Mouse (Mus musculus): ENCODE results near the gene Rarg. TPM values are rescaled to one million over a fixed set of nuclear protein-coding genes. Genes with fewer than 3 reads are reported as not detected.

The Rarg gene
- total and polyA plus RNA-seq, 3 experiments = 0.39 to 5.8 TPM; not detected in 1

- peaks cover 22 to 42% of the 10 kb centered on the region in 2 experiments for H3K4me1 ChIP-seq (ENCODE audit: control insufficient read depth in 1 of 2, insufficient read depth in 2 of 2, low read length in 2 of 2)
- H3K4me3 ChIP-seq (ENCODE audit: control insufficient read depth in 1 of 2, insufficient read depth in 1 of 2, low read depth in 2 of 2, low read length in 2 of 2) = peak within 1 kb of the TSS; percentile 25 to 35
- peak within 1 kb of the TSS; percentile 37 for H3K27ac ChIP-seq (ENCODE audit: control insufficient read depth, low read depth, low read length)
- peaks cover 0 to 24% of the 10 kb centered on the region in 2 experiments; a peak in 2 of 4 replicates for H3K36me3 ChIP-seq (ENCODE audit: control insufficient read depth in 1 of 2, insufficient read depth in 2 of 2, low read length in 2 of 2)
- H3K79me2 ChIP-seq (ENCODE audit: control insufficient read depth, insufficient read depth, low read length, poor library complexity) = no peaks in the 10 kb centered on the region
- peak; percentile 84 for TF ChIP-seq TAL1 (IDR thresholded peaks at IDR 0.05; ENCODE audit: low read length)
- TF ChIP-seq ZC3H11A (IDR thresholded peaks at IDR 0.05; ENCODE audit: low read depth, low read length) = 0 out of 2 replicates have a peak, but pooled peaks have one; percentile 5
- no peak for TF ChIP-seq MEF2A (IDR thresholded peaks at IDR 0.05; ENCODE audit: extremely low read depth, insufficient replicate concordance, low read depth, low read length, poor library complexity, severe bottlenecking)
- TF ChIP-seq TCF12 (IDR thresholded peaks at IDR 0.05; ENCODE audit: low read depth, low read length) = peak; percentile 91
- TF ChIP-seq MAZ (IDR thresholded peaks at IDR 0.05; ENCODE audit: low read depth, low read length) = peak; percentile 99
- 0 out of 2 replicates have a peak, but pooled peaks have one; percentile 27 for TF ChIP-seq JUND (IDR thresholded peaks at IDR 0.05; ENCODE audit: low read depth, low read length)
- TF ChIP-seq POLR2A (IDR thresholded peaks at IDR 0.05; ENCODE audit: control insufficient read depth in 1 of 2, insufficient read depth in 1 of 2, low read depth in 1 of 2, low read length in 2 of 2, poor library complexity in 1 of 2) = peak; percentile 20 to 23; a peak in 1 of 4 replicates
- TF ChIP-seq ETS1 (IDR thresholded peaks at IDR 0.05; ENCODE audit: low read depth, low read length) = peak; percentile 79
- TF ChIP-seq MXI1 (IDR thresholded peaks at IDR 0.05; ENCODE audit: low read depth, low read length) = peak; percentile 26; the same call in 1 of the 2 replicates
- 0 out of 2 replicates have a peak, but pooled peaks have one; percentile 7 for TF ChIP-seq MYB (IDR thresholded peaks at IDR 0.05; ENCODE audit: low read depth, low read length)
- TF ChIP-seq ELF1 (IDR thresholded peaks at IDR 0.05; ENCODE audit: low read depth, low read length) = peak; percentile 73; the same call in 1 of the 2 replicates
- TF ChIP-seq POLR2AphosphoS5 (IDR thresholded peaks at IDR 0.05; ENCODE audit: borderline replicate concordance, low read depth, low read length) = no peak
- TF ChIP-seq CHD2 (IDR thresholded peaks at IDR 0.05; ENCODE audit: low read length) = peak; percentile 17; the same call in 1 of the 2 replicates
- TF ChIP-seq SIN3A (IDR thresholded peaks at IDR 0.05; ENCODE audit: low read length) = peak; percentile 71
- TF ChIP-seq EP300 (IDR thresholded peaks at IDR 0.05; ENCODE audit: low read depth in 1 of 2, low read length in 2 of 2) = peak; percentile 90
- TF ChIP-seq MAX (IDR thresholded peaks at IDR 0.05; ENCODE audit: low read length) = 0 out of 2 replicates have a peak, but pooled peaks have one; percentile 14
- TF ChIP-seq GABPA (IDR thresholded peaks at IDR 0.05; ENCODE audit: low read depth, low read length) = no peak
- TF ChIP-seq TBP (IDR thresholded peaks at IDR 0.05; ENCODE audit: low read depth, low read length) = peak; percentile 43; the same call in 1 of the 2 replicates
- peak; percentile 9; the same call in 1 of the 2 replicates for TF ChIP-seq CHD1 (IDR thresholded peaks at IDR 0.05; ENCODE audit: low read depth, low read length)
- no peak for TF ChIP-seq ZKSCAN1 (IDR thresholded peaks at IDR 0.05; ENCODE audit: low read depth, low read length)
- peak; percentile 81; the same call in 1 of the 2 replicates for TF ChIP-seq ZMIZ1 (IDR thresholded peaks at IDR 0.05; ENCODE audit: low read depth, low read length)
- TF ChIP-seq BHLHE40 (IDR thresholded peaks at IDR 0.05; ENCODE audit: borderline replicate concordance, low read depth, low read length) = no peak
- TF ChIP-seq ZNF384 (IDR thresholded peaks at IDR 0.05; ENCODE audit: low read depth, low read length) = peak; percentile 41; the same call in 1 of the 2 replicates
- TF ChIP-seq RAD21 (IDR thresholded peaks at IDR 0.05; ENCODE audit: low read depth, low read length) = no peak
- peak; percentile 83 for TF ChIP-seq GATA1 (IDR thresholded peaks at IDR 0.05; ENCODE audit: low read depth, low read length)
- 0 out of 6 replicates have a peak, but pooled peaks of 1 of the 3 experiments have one; percentile 2 for TF ChIP-seq CTCF (IDR thresholded peaks at IDR 0.05 in 2 of 3, conservative IDR thresholded peaks at IDR 0.05 in 1 of 3; ENCODE audit: control insufficient read depth in 1 of 3, insufficient read depth in 1 of 3, low read depth in 2 of 3, low read length in 3 of 3, poor library complexity in 1 of 3, severe bottlenecking in 1 of 3)
- peak; percentile 64 for TF ChIP-seq RCOR1 (IDR thresholded peaks at IDR 0.05; ENCODE audit: low read depth, low read length)
- 0 out of 2 replicates have a peak, but pooled peaks have one; percentile 61 for TF ChIP-seq MYC (IDR thresholded peaks at IDR 0.05; ENCODE audit: low read depth, low read length)
- TF ChIP-seq E2F4 (IDR thresholded peaks at IDR 0.05; ENCODE audit: borderline replicate concordance, low read depth, low read length) = no peak
- no peaks in the 10 kb centered on the region for H3K27me3 ChIP-seq (ENCODE audit: control insufficient read depth in 1 of 2, insufficient read depth in 2 of 2, low read length in 2 of 2)
- H3K9me3 ChIP-seq (replicated peaks; ENCODE audit: insufficient read depth, low read length) = no peaks in the 10 kb centered on the region
- H3K9ac ChIP-seq (ENCODE audit: control insufficient read depth, low read depth, low read length, poor library complexity, severe bottlenecking) = peak within 1 kb of the TSS; percentile 34
- peak; percentile 92 for DNase-seq (ENCODE audit: low read depth, low spot score)
Observed at GRCm38 (mm10) chr15:102231748-102232147, 25.6 kb downstream of the Rarg start, which contains the start of gene Itgb7. TSS of gene Itgb7 (minus strand) at chr15:102231944.

Data from MEL (cell line).